Mouse (Mus musculus) spleen, postnatal 4 days (tissue): Measurements from ENCODE around the gene 1700025C18Rik.

Experiments
- DNase-seq, 2 experiments: peaks; one replicate each; pipeline ENCODE4 v3.0.0; 2022; ENCODE audit warnings: low spot score in 2 of 2

The 1700025C18Rik gene

DNA sequence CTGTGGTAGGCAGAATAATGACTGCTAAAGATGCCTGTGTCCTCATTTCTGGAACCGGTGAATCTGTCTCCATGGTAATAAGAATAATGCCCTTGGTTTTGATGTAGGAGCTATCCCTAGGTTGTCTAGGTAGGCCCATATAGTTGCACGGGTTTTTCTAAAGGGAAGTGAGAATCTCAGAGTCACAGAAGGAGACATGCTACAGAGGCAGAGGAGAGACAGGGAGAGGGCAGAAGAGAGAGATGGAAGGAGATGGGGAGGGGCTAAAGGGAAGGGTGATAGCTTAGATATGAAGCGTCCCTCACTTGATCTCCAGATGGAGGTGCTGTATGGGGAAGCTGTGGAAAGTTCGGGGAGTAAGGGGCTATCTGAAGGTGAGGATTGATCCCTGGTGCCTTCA lies 53.1 kb downstream of the 1700025C18Rik start:
- DNase-seq = no peak

DNA sequence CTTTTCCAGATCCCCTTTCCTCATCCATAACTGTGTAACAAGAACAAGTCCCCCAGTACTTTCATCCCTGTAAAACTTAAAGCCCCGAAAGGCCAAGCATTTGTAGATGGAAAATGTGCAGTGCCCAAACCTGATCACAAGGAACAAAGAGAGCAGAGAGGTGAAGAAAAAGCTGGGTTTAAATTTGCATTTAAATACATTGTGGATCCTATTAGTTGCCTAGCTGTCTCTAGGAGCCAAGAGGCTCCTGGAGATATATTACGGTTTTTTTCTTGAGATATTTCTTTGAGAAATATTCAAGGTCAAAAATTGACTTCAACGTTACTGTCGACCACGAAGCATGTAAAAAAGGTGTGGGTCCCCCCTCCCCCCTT lies 55.5 kb downstream of the 1700025C18Rik start:
- no peak for DNase-seq

DNA sequence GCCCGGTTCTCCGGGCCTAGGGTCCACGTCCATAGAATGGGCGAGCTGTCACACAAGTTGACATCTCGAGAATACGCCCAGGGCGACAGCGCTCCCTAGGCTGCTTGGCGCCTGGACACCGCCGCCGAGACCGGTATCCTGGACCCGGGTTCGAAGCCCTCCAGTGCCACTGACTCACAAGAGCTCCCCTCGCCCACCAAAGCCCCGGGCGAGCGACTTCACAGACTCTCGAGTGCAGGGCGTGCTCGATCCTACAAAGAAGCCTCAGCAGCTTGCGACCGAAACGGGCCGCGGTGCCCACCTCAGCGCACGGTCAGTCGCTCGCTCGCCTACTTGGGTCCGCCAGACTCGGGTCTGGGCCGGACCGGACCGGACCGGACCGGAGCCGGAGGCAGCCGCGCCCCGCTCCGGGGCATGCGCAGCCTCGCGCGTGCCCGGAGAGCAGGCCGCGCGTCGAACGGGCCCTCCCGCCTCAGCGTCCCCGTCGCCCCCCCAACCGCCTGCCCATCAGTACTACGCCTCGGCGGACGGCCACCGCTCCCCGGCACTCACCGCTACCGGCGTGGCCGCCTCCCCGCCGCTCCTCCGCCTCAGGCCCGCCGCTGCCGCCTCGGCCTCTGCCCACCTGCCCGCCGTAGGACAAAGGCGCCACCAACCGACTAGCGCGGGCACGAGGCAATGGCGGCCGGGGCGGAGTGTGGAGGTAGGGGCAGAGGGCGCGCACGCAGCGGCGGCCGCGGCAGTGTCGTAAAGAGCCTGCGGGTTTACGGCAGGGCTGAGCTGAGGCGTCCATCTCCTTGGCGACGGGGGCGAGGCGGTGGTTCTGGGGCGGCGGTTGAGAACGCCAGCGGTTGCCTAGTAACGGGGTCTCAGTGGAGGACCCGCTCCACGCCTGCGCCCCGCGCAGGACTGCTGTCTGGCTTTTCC lies 56.2 kb downstream of the 1700025C18Rik start, which contains the start of gene Ncoa5:
Gene Ncoa5, minus strand, starts transcription at position 737 of the 927 bp plus-strand sequence.
- DNase-seq = peak; percentile 96 to 98

DNA sequence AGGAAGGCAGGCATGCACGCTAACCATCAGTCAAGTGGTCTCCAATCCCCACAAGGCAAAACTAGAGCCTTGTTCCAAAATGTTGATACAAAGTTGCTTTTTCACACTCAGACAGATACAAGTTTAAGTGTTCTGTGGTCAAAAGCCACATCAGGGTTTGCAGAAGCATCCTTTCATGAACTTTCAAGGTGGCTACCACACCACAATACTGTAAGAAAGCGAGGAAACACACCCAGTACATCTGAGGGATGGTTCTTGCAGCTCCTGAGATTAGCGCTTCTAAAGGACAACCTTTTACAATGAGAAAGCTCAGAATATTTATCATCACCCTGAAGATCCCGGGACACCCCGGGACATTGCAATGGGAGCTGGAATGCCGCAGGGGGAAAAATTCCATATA lies 57.2 kb downstream of the 1700025C18Rik start:
- DNase-seq = no peak

DNA sequence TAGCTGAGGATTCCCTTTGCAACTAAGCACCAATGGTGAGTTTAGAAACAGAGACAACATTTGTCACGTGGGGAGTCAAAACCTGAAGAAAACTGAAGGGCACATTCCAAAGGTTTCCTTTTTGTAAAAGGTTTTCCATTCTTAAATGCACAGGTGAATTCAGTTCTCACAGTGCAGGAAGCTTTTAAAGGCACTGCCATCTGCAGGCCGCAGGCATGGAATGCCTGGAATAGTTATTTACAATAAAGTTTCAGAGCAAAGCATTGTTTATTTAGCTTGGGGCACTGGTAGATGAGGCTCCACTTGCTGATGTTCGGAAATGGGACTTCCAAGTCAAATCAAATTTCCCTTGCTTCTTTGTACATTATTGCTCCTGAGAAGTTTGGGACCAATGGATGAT lies 58.0 kb downstream of the 1700025C18Rik start:
- no peak for DNase-seq
